Mouse (Mus musculus): ENCODE results near the gene Ankrd36.
"Not testable (repeated sequence)": the region's sequence is repeated elsewhere in the genome, so short reads cannot be mapped to it uniquely, and the experiment has no call there.

Ankrd36 gene

DNA sequence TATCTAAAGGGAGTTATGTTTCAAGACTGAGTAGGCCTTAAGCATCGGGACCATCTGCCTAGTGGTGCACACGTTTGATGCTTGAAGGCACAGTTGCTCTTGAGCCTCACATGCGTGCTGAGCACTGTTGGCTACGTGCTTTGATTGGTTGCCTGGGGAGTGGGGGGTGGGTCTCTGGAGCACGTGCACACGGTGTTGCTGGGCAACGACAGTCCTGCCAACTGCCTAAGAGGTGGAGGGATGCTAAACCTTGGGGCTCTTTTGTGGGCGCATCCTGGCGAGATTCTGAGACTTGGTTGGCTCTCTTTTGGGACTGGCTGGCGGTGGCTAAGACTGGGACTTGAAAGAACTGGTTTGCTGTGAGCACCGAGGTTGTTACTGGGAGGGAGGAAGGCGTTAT is at the start of gene Ankrd36:
Gene Ankrd36 (plus strand): TSS at position 211 of the 400 bp plus-strand sequence.
- DNase-seq (ENCODE audit: inconsistent ontology term): no peak

DNA sequence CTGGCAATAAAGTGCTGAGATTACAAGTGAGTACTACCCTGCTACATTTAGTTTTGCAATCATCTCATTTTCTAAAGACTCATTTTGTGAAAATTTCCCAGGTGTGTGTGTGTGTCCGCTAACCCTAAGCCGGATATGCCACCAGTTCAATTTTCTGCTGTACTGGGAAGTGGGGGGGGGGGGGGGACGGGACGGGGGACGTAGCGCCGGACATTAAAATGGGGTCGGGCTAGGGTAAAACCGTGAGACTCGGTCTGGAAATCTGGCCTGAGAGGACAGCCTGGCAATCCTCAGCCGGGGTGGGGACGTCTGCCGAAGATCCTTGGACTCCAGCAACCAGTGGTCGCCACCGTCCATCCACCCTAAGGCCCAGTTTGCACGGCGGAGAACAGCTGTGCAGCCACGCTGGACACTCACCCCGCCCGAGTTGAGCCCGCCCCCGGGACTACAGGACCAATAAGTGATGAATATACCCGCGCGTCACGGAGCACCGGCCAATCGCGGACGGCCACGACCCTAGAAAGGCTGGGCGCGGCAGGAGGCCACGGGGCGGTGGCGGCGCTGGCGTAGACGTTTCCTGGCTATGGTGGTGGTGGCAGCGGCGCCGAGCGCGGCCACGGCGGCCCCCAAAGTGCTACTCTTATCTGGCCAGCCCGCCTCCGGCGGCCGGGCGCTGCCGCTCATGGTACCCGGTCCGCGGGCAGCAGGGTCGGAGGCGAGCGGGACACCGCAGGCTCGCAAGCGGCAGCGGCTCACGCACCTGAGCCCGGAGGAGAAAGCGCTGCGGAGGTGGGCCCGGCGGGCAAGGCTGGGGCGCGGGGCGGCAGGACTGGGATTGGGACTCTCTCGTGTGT is 48.8 kb upstream of the Ankrd36 start, which contains the start of gene Xbp1:
Gene Xbp1 (plus strand): TSS at position 248 of the 854 bp plus-strand sequence.
- DNase-seq (ENCODE audit: inconsistent ontology term): peak; percentile 98

DNA sequence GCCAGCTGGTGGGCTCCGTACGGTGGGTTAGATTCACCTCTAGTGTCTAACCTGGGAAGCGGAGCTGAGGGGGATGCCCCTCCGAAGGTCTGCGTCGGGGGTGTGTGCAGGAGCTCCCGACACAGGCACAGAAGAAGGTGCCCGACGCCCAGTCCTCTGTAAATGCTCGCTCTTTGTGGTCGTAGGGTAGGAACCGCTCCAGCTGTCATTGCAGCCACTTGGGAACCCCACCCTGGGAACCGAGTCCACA is 48.3 kb upstream of the Ankrd36 start:
- no peak for DNase-seq (ENCODE audit: inconsistent ontology term)

DNA sequence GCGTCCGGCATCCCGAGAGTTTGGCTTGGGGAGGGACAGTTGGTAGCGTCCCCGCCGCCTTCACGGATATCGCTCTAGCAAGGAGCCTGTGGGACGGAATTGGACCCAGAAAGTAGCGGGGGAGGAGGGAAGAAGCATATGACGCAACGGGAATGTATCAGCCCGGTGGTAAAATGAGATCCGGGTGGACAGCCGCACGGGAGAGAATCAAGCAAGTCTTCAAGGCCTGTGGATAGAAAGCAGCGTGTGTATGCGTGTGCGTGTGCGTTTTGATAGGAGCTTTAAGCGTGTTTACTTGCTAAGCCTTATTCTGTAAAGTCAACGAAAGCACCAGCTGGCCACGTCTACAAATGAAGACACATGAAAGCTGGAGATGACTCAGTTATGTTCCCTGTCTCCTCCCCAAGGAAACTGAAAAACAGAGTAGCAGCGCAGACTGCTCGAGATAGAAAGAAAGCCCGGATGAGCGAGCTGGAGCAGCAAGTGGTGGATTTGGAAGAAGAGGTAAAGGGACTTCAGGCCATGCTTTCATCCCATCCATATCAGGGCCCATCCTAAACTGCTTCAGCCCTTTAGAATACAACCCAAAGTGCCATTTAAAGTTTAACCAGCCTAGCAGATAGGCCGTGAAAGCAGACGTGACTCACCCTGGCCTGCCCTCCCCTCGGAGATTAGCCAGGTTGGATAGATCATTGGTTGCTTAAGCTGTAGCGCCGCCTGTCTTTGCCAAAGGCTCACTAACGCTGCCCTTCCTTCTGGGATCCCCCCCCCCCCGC is 47.8 kb upstream of the Ankrd36 start:
- peak; percentile 84 for DNase-seq (ENCODE audit: inconsistent ontology term)

DNA sequence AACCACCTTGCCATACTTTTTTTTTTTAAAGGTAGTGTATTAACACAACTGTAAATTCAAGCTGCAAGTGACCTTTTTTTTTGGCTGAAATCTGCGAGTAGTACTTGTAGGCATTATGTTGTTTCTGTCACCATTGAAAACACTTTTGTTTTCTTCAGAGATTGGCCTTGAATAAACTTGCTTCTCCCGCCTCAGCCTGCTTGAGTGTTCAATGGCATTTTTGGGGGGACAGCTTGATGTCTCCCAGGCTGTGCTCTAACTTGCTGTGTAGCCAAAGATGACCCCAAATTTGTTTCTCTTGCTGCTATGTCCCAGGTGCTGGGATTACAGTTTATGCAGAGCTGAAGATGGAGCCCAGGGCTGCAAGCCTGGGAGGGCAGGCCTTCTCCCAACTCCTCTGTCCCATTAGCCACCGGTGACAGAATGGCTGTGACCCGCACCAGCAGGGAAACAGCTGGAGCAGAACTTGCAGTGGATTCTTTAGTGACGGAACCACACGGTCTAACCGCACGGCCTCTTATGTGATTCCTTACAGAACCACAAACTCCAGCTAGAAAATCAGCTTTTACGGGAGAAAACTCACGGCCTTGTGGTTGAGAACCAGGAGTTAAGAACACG is 46.6 kb upstream of the Ankrd36 start:
- no peak for DNase-seq (ENCODE audit: inconsistent ontology term)

DNA sequence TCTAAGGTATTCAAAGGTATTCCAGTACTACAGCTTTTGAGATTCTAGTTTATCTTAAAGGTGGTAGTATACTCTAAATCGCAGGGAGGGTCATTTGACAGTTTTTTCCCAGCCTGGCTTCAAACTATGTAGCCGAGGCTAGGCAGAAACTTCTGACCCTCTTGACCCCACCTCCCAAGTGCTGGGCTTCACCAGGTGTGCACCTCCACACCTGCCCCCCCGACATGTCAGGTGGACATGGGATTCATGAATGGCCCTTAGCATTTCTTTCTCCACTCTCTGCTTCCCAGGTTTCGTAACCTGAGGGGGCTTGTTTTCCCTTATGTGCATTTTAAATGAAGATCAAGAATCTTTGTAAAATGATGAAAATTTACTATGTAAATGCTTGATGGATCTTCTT is 44.1 kb upstream of the Ankrd36 start:
- DNase-seq (ENCODE audit: inconsistent ontology term): no peak

DNA sequence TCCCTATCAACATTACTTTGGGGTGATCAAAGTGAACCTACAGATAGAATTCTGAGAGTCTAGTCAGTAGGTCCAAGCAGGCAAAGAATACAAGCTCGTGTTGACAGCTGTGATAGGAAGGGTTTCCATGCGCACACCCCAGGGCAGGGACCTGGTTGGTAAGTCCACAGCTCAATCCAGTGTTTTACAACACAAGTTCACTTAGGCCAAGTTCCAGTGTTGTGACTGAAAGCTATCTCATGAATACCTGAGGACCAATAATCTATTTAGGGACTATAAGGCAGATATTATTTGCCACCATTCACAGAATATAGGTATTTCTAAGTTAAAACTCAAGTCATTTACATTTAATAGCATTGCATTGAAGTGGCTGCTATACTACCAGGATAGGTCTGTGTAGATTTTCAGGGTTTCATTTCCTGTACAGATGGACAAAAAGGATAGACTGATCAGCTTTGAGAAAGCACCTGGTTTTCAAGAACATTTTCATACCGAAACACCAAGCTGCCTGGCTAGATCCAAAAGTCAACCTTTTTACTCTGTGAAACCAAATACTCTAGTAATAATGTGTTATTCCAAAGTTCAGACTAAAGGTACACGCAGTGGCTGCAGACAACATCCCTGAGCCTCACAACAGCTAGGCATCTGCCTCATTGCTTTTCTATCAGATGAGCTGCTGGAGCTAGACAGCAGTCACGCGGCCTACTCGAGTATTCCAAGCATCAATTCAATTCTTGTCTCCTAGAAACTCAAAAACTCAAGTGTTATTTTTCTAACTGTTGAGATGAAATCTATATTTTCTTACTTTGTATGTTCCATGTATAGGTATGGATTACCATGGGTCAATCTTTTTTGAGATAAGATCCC is 42.7 kb upstream of the Ankrd36 start:
- DNase-seq (ENCODE audit: inconsistent ontology term): no peak

DNA sequence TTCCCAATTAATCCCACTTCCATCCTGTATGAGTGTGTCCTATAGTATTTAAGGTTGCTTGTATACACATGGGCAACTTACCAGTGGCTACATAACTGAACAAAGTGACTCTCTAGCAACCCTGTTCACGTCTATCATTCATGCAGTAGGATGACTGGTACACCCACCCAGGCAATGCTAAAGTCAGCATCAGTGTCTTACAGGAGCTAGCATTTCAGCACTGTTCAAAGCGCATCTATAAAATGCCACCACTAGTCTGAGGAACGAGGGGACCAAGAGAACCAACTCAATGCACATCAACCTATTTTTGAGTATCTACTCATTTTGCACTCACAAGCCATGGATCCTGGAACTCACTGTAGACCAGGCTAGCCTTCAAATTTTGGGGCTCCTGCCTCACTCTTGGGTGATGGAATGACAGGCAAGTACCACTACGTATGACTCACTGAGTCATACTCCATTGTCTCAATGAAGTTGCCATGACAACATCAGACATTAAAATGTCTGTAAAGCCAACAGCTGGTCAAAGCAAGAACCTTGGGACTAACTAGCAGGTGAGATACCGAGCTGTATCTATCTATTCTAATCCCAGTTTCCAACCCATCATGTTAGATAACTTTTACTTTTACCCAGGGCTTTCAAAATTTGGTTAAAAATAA is 41.5 kb upstream of the Ankrd36 start:
- no peak for DNase-seq (ENCODE audit: inconsistent ontology term)

DNA sequence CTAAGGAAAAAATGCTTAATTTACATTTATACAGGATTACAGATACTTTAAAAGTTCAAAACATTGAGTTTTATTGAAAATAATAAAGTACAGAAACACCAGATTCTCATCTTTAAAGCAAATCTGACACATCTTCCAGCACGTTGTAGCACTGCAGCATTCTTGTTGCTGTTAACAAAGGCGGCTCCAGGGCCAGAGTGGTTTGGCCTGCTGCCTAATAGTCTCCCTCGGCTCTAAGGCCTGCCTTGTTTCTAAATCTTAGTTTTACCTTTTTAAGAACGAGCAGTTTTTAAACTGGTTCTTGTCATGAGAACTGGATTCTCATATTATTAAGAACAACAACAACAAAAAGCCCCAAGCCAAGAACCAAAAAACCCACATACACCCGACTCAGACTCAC is 40.6 kb upstream of the Ankrd36 start:
- DNase-seq (ENCODE audit: inconsistent ontology term): peak; percentile 53

DNA sequence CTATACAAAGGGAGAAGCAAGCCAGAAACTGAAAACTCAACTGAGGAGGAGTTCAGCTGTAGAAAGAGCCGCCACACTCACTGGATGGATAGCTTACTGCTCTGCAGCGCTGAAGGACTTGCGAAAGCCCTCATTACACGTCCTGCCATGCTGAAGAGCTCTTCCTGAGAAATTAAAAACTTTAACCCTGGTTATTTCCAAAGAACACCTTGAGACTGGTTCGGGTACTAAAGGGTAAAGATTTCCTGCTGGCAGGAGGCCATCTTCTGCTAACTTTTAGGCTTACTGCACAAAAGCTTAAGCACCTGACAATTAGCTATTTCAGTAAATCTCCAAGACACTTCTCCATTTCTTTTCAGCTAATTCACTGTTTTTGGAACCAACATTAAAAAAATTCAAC is 39.3 kb upstream of the Ankrd36 start:
- no peak for DNase-seq (ENCODE audit: inconsistent ontology term)

DNA sequence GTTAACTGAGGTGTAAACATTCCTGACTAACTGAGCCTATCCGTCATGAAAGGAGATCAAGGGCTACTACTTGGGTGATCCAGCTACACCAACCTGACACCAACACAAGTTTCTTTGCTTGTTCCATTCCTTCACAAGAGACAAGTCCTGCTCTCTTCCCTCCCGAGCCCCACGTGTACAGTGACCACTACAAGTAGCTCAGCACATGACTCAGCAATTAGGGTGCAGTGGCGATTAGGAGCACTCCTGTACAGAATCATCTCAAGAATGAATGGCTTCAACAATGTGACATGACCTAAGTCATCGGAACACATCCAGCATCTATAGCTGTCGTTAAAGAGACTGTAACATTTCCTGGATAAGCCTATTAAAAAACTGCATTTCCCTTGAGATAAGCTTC is 38.8 kb upstream of the Ankrd36 start:
- peak; percentile 32 for DNase-seq (ENCODE audit: inconsistent ontology term)

DNA sequence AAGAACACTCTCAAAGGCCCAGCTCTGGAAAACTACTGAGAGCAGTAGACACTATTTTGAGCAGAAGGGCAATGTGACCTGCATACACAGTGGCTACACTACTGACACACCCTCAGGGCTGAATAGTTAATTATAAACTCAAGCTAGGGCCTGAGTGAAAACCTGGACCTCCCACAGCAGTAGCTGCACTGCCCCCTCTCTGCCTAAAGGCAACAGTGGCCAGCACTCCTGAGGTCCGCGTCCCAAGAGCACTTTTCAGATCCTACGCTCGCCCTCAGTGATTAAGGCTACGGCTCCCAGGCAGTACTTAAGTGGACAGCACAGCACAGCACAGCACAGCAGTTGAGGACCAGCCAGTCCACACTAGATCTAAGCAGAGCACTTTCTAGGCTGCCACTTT is 36.4 kb upstream of the Ankrd36 start:
- no peak for DNase-seq (ENCODE audit: inconsistent ontology term)

DNA sequence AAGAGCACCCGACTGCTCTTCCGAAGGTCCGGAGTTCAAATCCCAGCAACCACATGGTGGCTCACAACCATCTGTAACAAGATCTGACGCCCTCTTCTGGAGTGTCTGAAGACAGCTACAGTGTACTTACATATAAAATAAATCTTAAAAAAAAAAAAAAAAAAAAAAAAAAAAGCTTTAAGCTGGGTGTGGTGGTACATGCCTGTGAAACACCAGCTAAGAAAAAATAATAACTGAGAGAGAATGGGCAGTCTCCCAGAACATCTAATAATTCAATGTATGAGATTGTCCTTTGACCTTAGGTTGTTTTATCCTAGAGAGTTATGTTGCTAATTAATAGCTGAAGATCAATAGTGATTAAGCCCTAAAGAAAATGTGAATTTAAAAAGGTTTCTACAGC is 32.0 kb upstream of the Ankrd36 start:
- DNase-seq (ENCODE audit: inconsistent ontology term): not testable (repeated sequence)

DNA sequence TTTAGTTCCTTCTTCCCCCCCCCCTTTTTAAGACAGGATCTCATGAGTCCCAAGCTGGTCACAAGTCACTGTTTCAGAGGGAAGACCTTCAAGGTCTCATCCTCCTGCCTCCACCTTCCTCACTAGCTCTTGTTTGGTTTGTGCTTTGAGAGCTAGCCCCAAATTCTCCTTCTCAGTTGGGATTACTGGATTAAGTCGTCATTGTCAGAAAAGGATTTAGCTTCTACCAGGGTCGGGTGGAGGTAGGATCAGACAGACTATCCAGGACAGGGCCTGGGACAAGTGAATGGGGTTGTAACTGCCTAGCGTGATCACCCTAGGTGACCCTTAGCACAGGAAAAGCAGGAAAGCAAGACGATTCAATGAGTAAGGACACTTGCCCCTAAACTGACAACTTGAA is 29.2 kb upstream of the Ankrd36 start:
- DNase-seq (ENCODE audit: inconsistent ontology term): no peak

DNA sequence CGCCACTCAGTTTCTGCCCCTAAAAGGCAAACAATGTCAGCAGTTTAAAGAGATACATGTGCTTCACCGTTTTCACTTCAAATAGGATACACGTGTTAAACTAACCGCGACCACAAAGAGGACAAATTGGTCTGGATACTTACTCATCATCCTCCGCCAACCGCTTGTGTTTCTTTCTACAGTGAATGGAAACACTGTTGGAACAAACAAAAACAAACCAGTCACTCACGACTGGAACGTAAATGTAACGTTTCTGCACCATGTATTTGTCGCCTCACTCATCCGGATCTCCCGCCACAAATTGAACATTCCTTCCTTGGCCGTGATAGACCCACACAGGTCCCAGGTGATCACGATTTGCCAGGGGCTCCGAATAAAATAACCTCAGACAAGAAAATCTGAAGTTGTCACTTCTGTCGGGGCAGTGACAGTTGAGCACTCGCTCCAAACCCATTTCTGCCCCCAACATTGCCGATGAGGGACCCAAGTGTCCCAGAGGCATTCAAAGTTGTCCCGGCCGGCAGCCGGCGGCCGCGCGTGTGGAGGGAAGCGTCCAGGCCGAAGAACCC is 28.2 kb upstream of the Ankrd36 start:
- peak; percentile 27 for DNase-seq (ENCODE audit: inconsistent ontology term)

DNA sequence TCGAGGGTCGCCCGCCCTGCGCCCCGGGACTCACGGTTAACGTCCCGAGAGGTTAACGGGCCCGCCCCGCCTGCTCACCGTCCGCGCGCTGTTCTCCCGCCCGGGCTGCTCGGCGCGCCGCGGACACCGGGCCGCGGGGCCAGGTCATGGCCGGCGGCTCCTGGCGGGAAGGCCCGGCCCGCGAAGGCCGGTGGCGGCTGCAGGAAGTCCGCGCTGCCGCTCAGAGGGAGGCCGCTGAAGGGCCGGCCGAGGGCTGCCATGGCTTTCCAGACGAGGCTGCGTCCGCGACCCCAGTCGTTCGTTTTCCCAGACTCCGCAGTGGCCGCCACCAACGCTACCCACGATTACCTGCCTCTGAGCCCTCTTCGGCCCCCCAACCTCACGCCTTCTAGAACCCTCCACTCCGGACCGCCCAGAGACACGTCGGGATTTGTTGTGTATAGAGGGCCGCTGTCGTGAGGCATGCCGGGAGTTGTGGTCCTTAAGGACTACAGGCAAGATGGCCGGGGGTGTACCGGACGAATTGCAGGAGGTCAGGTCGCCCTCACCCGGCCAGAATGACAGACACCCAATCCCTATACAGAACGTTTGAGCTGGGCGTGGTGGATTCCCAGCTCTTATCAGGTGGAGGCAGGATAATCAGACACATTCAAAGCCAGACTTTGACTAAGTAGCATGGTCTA is 27.5 kb upstream of the Ankrd36 start, which contains the start of gene Ccdc117:
Gene Ccdc117 (minus strand): TSS at position 389 of the 683 bp plus-strand sequence.
- peak; percentile 93 for DNase-seq (ENCODE audit: inconsistent ontology term)

DNA sequence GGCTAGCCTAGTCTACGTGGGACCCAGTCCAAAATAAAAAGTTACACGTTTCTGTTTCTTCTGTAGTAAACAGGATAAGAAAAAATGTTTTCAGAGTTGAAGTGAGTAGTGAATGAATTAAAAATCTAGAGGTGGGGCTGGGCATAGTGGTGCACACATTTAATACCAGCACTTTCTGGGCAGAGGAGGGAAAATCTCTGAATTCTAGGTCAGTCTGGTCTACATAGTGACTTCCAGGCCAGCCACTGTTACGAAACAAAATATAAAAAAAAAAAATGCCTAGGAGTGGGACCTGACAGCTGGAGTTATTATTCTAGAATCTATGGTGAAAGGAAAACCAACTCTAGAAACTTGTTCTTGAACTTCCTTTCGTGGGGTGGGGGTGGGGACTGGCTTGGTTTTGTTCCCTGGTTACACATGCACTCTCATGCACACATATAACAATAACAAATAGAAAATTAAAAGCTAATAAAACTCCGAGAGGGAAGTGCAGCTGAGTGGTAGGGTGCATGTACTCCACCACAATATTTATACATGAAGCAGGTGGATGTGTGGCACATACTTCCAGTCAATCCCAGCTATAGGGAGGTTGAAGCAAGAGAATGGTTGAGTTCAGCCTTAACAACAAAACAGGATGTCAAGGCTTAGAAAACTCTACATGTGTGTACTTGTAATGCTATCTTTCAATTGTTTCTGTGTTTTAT is 26.9 kb upstream of the Ankrd36 start:
- DNase-seq (ENCODE audit: inconsistent ontology term): no peak

DNA sequence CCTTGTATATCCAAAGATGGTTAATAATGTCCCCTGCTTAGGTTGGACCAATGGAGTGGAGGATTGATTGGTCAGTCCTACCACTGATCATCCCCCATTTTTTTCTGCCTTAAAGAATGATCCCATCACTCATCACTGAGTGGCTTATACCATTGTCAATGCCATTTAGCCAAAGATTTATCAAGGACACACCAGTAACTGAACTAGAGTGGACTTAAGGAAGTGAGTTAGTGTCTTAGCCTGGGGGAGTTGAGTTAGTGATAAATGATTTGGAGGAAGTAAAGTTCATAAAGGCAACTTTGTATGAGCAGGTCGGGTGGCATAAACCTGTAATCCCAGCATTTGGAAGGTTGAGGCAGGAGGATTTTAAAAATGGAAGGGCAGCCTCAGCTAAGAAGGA is 26.2 kb upstream of the Ankrd36 start:
- DNase-seq (ENCODE audit: inconsistent ontology term): no peak

DNA sequence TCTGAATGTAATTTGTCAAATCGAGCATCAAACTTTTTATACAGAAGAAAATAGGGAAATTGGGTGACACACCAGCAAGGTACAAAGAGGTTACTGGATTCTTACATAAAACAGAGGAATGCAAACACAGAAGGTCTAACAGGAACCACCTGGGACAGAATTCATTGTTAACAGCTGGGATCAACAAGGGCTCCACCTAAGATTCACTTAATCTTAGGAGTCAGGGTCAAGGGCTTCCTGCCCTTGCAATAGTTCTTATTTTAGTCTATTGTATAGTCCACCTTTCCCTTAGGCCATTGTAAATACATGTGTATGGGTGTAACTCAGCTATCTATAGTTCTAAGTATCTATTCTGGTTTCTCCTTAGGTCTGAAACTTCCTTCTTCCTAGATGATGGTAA is 24.8 kb upstream of the Ankrd36 start:
- DNase-seq (ENCODE audit: inconsistent ontology term): not testable (repeated sequence)

DNA sequence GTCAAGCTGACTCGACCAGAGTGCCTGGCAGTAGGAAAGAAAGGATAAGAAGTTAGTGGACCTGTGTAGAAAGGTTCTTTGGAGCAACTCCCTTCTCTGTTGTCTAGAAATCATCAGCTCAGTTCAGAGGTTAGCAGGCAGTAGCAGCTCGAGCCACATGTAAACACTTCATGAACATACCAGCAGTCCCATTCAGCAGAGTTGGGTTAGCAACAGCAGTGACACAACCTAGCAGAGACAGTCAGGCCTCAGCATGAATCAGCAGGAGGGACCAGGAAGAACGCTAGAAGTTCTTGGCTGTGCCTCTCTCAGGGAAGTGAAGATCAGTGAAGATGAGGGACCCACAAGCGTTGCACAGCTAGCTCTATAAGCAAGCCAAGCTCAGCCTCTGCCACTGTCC is 24.0 kb upstream of the Ankrd36 start:
- DNase-seq (ENCODE audit: inconsistent ontology term): no peak

All from Muller cell, postnatal 12 days (primary cell).